Mouse (Mus musculus) liver, embryonic 15.5 days (tissue): ENCODE results near the gene 2310011J03Rik. TPM values are rescaled to one million over a fixed set of nuclear protein-coding genes. Genes with fewer than 3 reads are reported as not detected.

Source experiments
- ATAC-seq: fragments of 200-750 bp; cut with Nextera tagmentation; 2 replicates; pipeline ENCODE4 v1.8.0; 2017; ENCODE audit warnings: moderate number of reproducible peaks, mild to moderate bottlenecking, moderate library complexity; ENCODE audit not compliant: insufficient read depth
- H3K27ac ChIP-seq: fragments of 300-500 bp; sonication (generic); replicated peaks from 2 replicates; pipeline ENCODE4 v1.5.1; 2015; ENCODE audit warnings: mild to moderate bottlenecking, inconsistent platforms
- H3K27me3 ChIP-seq: fragments of 300-500 bp; sonication (generic); 2 replicates; pipeline ENCODE4 v1.6.1; 2015; ENCODE audit warnings: mild to moderate bottlenecking, inconsistent platforms
- H3K36me3 ChIP-seq: fragments of 300-500 bp; sonication (generic); replicated peaks from 2 replicates; pipeline ENCODE4 v1.6.1; 2015; ENCODE audit warnings: moderate library complexity, mild to moderate bottlenecking, inconsistent platforms
- H3K4me1 ChIP-seq: fragments of 300-500 bp; sonication (generic); replicated peaks from 2 replicates; pipeline ENCODE4 v1.6.1; 2015; ENCODE audit warnings: inconsistent platforms
- H3K4me2 ChIP-seq: fragments of 300-500 bp; sonication (generic); 2 replicates; pipeline ENCODE4 v1.6.1; 2015; ENCODE audit warnings: moderate library complexity, mild to moderate bottlenecking, inconsistent platforms
- H3K4me3 ChIP-seq: fragments of 300-500 bp; sonication (generic); replicated peaks from 2 replicates; pipeline ENCODE4 v1.5.1; 2015; ENCODE audit warnings: mild to moderate bottlenecking, inconsistent platforms
- H3K9ac ChIP-seq: fragments of 300-500 bp; sonication (generic); 2 replicates; pipeline ENCODE4 v1.6.1; 2015; ENCODE audit warnings: moderate library complexity, mild to moderate bottlenecking, inconsistent platforms
- H3K9me3 ChIP-seq: fragments of 300-500 bp; sonication (generic); replicated peaks from 2 replicates; pipeline ENCODE4 v1.6.1; 2016; ENCODE audit warnings: inconsistent platforms
- WGBS: fragments of 180-500 bp; shearing (Covaris S2); methylation state at CpG from one replicate; pipeline ENCODE4 v1.1.7; 2015; ENCODE audit warnings: mixed read lengths; ENCODE audit not compliant: insufficient replicate concordance; 5-methylcytosine and 5-hydroxymethylcytosine counted together
- microRNA-seq: library from miRNA; unstranded; fragments of <30 nt; microRNA quantifications from one replicate; pipeline ENCODE4, GENCODE M21; 2016
- polyA plus RNA-seq: library from polyadenylated mRNA; unstranded; fragments of >200 nt; fragmentation: Nextera tagmentation; extraction: Ambion mirVana; gene quantifications from 2 replicates; pipeline ENCODE4 v1.2.1, GENCODE M21; 2015

2310011J03Rik gene
- polyA plus RNA-seq, 1 experiment from 2014 or later, result 32.4 TPM

DNA sequence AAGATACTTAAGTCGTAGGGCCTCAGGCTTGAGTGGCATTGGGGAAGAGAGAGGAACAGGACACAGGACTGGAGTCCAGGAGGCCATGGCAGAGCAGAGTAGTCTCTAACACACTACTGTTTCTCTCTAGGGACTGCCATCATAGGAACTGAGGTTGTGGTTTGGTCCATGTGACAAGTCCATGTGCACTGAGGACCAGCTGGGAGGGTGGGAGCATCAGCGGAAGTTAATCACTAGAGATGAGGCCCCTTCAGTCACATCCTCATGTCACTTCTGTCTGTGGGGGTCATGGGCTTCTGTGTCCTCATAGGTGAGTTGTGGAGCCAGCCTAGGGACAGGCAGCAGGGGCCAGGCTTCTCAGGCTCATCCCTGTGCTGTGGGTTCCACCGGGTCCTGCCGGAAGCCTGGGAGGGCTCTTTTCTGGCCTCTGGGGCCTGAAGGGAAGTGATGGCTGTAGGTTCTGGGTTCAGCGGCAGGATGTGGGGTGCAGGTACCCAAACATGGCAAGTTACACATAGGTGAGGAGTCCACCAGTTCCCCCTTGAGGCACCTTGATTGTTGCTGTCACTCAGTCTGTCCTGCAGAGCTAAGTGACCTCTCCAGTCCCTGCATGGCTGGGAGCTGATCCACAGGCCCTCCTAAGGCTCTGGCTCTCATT lies 49.0 kb downstream of the 2310011J03Rik start:
- H3K9ac ChIP-seq, result peak overlapping the region; percentile 50
- no peaks in the 10 kb centered on the region for H3K9me3 ChIP-seq
- H3K4me1 ChIP-seq, result peaks cover 85% of the 10 kb centered on the region
- peaks cover 74% of the 10 kb centered on the region for H3K36me3 ChIP-seq
- ATAC-seq, result no peak; the same call in 1 of the 2 replicates
- H3K4me2 ChIP-seq, result peak overlapping the region; percentile 91
- WGBS, result 49% methylated on average over 5 of the region's 5 CpGs
- H3K4me3 ChIP-seq, result peak overlapping the region; percentile 38
- H3K27me3 ChIP-seq, result no peaks in the 10 kb centered on the region
- peak overlapping the region; percentile 92 for H3K27ac ChIP-seq

DNA sequence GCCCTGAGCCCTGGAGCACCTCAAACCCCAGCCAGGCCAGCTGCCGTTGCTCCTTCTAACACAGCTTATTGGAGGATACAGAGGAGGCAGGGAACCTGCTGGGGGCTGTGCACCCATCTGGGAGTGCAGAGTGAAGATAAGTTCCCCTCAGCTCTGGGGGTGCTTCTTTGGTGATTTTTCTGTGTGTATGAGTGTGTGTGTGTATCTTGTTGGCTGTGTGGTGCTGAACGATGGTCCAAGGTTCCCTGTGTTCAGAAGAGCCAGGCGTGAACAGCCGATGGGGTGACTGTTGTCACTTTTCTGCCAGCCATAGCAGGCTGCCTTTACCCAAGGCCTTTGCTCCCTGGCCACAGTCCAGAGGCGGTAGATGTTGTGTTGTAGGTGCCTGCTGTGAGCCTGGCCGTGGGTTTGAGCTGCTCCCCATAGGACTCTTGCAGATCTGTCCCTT lies 49.6 kb downstream of the 2310011J03Rik start:
- Histone ChIP-seq H3K4me3 (peak overlapping the region; percentile 38), H3K9ac (peak overlapping the region; percentile 50), H3K27me3 (no peaks in the 10 kb centered on the region), H3K4me1 (peaks cover 87% of the 10 kb centered on the region), H3K36me3 (peaks cover 68% of the 10 kb centered on the region), H3K27ac (peak overlapping the region; percentile 92), H3K9me3 (no peaks in the 10 kb centered on the region), H3K4me2 (peak overlapping the region; percentile 91)
- 17% methylated on average over 6 of the region's 6 CpGs for WGBS
- ATAC-seq, result peak; percentile 69

DNA sequence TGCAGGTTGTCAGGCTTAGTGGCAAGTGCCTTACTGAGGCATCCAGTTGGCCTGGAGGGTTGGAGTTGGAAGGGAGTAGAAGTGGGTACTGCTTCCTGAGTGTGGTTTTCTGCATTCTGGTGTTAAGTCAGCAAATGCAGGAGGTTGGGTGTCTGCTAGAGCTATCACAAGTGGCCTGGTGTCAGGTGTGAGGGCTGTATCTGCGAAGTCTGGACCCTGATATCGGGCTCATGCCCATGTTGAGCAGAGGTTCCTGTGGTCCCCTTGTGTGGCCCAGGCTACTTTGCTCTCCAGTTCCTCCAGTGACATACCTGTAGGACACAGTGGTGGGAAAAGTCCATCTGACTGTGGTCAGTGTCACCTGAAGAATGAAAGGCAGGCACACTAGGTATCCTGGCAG lies 50.2 kb downstream of the 2310011J03Rik start:
- Histone ChIP-seq H3K27me3 (no peaks in the 10 kb centered on the region), H3K27ac (peak overlapping the region; percentile 92), H3K4me1 (peaks cover 89% of the 10 kb centered on the region), H3K9ac (peak overlapping the region; percentile 50), H3K9me3 (no peaks in the 10 kb centered on the region), H3K4me2 (peak overlapping the region; percentile 91), H3K4me3 (peak overlapping the region; percentile 38), H3K36me3 (peaks cover 62% of the 10 kb centered on the region)
- ATAC-seq, result peak; percentile 38
- WGBS, result 29% methylated on average over 2 of the region's 2 CpGs

Small RNA genes within 50 kb of the gene (microRNA-seq; reads per million reads assigned to microRNA genes)
- gene Mir6911, result 1.5 reads per million

Other genes starting within 250 kb of the 2310011J03Rik start
- gene Sbno2, start 215.0 kb downstream of the 2310011J03Rik start, polyA plus RNA-seq, result 10.4 and 12.3 TPM in 2 replicates
- gene Stk11, start 204.7 kb downstream of the 2310011J03Rik start, polyA plus RNA-seq, result 16.4 and 21.8 TPM in 2 replicates
- 291 and 300 TPM in 2 replicates for gene Atp5d, start 181.9 kb downstream of the 2310011J03Rik start, polyA plus RNA-seq
- gene Cbarp, start 179.7 kb downstream of the 2310011J03Rik start, polyA plus RNA-seq, result 0.35 and 0.51 TPM in 2 replicates
- gene Midn, start 172.3 kb downstream of the 2310011J03Rik start, polyA plus RNA-seq, result 2.9 and 3.1 TPM in 2 replicates
- gene Cirbp, start 154.6 kb downstream of the 2310011J03Rik start, polyA plus RNA-seq, result 13.1 and 17.0 TPM in 2 replicates
- 8.9 and 10.1 TPM in 2 replicates for gene 1600002K03Rik, start 147.6 kb downstream of the 2310011J03Rik start, polyA plus RNA-seq
- gene Efna2, start 141.1 kb downstream of the 2310011J03Rik start, polyA plus RNA-seq, result 0.56 and 0.61 TPM in 2 replicates
- gene Mum1, start 94.1 kb downstream of the 2310011J03Rik start, polyA plus RNA-seq, result 16.6 and 17.0 TPM in 2 replicates
- 228 and 236 TPM in 2 replicates for gene Ndufs7, start 71.4 kb downstream of the 2310011J03Rik start, polyA plus RNA-seq
- 112 and 138 TPM in 2 replicates for gene Gamt, start 59.5 kb downstream of the 2310011J03Rik start, polyA plus RNA-seq
- 26.0 and 27.2 TPM in 2 replicates for gene Dazap1, start 59.1 kb downstream of the 2310011J03Rik start, polyA plus RNA-seq
- gene Rps15, start 28.1 kb downstream of the 2310011J03Rik start, polyA plus RNA-seq, result 501 and 527 TPM in 2 replicates
- gene Apc2, start 24.6 kb downstream of the 2310011J03Rik start, polyA plus RNA-seq, result 0.09 and 0.12 TPM in 2 replicates
- 3.9 and 4.1 TPM in 2 replicates for gene Pcsk4, start 9.0 kb upstream of the 2310011J03Rik start, polyA plus RNA-seq
- 75.6 and 92.4 TPM in 2 replicates for gene Reep6, start 9.4 kb upstream of the 2310011J03Rik start, polyA plus RNA-seq
- 2.2 and 2.3 TPM in 2 replicates for gene Adamtsl5, start 27.9 kb upstream of the 2310011J03Rik start, polyA plus RNA-seq
- 0.03 and 0.06 TPM in 2 replicates for gene Plk5, start 35.9 kb upstream of the 2310011J03Rik start, polyA plus RNA-seq
- 0.78 and 0.92 TPM in 2 replicates for gene Mex3d, start 67.1 kb upstream of the 2310011J03Rik start, polyA plus RNA-seq
- gene Mbd3, start 79.0 kb upstream of the 2310011J03Rik start, polyA plus RNA-seq, result 63.2 and 74.5 TPM in 2 replicates
- gene Uqcr11, start 86.3 kb upstream of the 2310011J03Rik start, polyA plus RNA-seq, result 526 and 581 TPM in 2 replicates
- 52.8 and 59.5 TPM in 2 replicates for gene Tcf3, start 113.1 kb upstream of the 2310011J03Rik start, polyA plus RNA-seq
- gene Onecut3, start 174.3 kb upstream of the 2310011J03Rik start, polyA plus RNA-seq, result not detected in 2 replicates
- gene Atp8b3, start 218.6 kb upstream of the 2310011J03Rik start, polyA plus RNA-seq, result 0.02 TPM in 1 of 2 replicates, not detected in the other
- 12.8 and 15.6 TPM in 2 replicates for gene Rexo1, start 241.0 kb upstream of the 2310011J03Rik start, polyA plus RNA-seq